Mouse (Mus musculus): ENCODE measurements around the gene Ctcfl.

DNA sequence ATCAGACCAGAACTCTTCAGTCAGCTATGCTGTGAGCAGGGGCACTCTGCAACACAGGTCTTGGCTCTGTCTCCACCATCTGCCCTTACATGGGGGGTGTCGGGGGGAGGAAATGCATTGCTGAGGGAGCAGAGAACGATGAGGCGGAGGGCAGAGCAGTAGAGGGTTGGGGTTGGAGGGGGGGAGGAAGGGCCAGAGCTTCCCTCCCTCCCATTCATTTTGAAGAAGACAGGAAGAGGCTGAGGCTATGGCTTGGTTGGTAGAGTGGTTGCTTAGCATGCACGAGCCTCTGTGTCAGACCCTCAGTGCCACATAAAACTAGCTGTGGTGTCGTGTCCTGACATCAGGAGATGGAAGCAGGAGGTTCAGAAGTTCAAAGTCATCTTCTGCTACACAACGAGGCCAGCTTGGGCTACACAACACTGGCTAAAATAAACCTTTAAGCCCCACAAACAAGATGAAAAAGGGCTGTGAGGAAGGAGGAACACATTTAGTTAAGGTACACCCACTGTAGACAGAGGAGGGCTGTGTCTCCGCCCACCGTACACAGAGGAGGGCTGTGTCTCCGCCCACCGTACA lies 62.9 kb downstream of the Ctcfl start:
- no peak for TF ChIP-seq CTCF (IDR thresholded peaks at IDR 0.05; ENCODE audit: borderline replicate concordance, extremely low read depth, insufficient read depth, insufficient read length)
- TF ChIP-seq POLR2A (IDR thresholded peaks at IDR 0.05; ENCODE audit: borderline replicate concordance, extremely low read depth, insufficient read depth, insufficient read length, poor library complexity, severe bottlenecking): no peak
